Mouse (Mus musculus) bone marrow macrophage, adult 2 months (primary cell): Measurements from ENCODE around the gene Car7.

ENCODE experiments used
- CTCF ChIP-seq: IDR thresholded peaks from 2 replicates; pipeline ENCODE4 v1.5.1; 2012; ENCODE audit warnings: low read depth, mild to moderate bottlenecking, low read length, moderate library complexity
- POLR2A ChIP-seq: IDR thresholded peaks from 2 replicates; pipeline ENCODE4 v1.6.1; 2012; ENCODE audit warnings: mild to moderate bottlenecking, low read depth, low read length, borderline replicate concordance

DNA sequence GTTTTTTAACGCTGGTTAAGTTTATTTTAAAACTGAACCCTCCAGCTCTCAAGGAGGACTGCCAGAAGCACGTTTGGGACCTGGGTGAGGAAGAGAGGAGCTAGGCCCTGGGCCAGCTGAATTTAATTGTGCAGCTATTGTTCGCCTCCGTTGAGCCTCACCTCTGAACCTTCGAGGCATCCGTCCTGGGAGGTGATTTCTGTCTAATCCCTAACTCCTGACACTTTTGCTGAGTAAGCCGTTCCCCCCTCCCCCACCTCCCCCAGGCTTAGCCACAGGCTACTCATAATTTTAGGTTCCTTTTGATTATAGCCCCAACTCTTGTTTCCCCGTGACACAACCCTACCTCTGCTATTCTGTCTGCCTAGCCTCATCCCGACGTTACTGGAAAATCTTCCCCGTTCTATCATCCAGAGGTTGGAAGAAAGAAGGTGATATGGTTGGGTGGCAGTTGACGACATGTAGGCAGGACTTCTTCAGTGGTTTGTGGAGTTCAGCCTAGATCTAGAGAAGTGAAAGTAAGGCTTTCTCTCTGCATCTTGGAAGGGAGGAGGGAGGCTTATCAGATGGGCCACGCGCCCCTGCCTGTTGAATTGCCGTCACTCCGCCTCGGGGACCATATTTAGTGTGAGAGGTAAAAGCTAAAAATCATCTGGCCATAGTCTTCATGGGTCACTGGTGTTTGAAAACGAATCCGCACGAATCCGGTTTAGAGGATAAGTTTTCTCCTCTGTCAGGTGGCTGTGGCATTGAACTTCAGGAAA is 61.5 kb downstream of the Car7 start:
- TF ChIP-seq CTCF (no peak), POLR2A (no peak)
